Mouse (Mus musculus): ENCODE data around the gene Add3. TPM values are rescaled to one million over a fixed set of nuclear protein-coding genes. Genes with fewer than 3 reads are reported as not detected.
"Not testable (repeated sequence)": the region's sequence is repeated elsewhere in the genome, so short reads cannot be mapped to it uniquely, and the experiment has no call there.

The Add3 gene
- total RNA-seq, 2 experiments from 2014 or later: 45.2 to 48.6 TPM

DNA sequence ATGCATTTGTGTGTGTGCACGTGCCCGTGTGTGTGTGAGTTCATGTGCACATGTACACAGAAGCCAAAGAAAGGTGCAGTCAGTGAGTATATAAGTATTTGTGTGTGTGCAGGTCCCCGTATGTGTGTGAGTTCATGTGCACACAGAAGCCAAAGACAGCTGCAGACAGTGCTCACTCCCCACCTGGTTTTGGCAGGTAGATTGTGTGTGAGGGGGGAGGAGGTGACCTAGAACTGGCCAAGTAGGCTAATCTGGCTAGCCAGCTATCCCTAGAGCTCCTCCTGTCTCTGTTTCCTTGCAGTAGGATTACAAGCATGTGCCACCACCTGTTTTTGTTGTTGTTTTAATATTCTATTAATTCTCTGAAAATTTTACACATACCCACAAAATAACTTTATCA, 80.9 kb downstream of the Add3 start:
- intact Hi-C loops (cut with DNase I): no loop called here
- DNase-seq: no peak

DNA sequence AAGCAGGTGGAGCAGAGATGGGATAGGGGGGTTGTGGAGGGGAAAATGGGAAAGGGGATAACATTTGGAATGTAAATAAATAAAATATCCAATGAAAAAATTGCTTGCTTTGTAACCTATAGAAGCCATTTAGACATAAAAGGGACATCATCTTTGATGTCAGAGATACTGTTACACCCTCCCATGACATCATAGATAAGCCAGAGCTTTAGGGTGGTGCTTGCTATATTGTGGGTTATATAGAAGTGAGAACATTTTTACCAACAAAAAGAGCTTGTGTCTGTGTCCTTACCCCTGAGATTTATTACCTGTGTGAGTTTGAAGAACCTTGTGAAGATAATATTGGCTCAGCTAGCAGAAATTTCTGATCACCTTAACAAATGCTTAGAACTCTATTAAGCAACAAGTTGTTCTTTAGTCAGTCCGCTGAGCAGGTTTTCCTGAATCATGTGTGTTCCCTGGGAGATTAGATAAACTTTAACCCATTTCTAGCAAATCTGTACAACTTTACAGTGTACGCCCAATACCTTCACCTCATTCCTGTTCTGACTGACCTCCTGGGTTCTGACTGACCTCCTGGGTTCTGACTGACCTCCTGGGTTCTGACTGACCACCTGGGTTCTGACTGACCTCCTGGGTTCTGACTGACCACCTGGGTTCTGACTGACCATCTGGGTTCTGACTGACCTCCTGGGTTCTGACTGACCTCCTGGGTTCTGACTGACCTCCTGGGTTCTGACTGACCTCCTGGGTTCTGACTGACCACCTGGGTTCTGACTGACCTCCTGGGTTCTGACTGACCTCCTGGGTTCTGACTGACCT, 85.2 kb downstream of the Add3 start:
- DNase-seq: not testable (repeated sequence)

DNA sequence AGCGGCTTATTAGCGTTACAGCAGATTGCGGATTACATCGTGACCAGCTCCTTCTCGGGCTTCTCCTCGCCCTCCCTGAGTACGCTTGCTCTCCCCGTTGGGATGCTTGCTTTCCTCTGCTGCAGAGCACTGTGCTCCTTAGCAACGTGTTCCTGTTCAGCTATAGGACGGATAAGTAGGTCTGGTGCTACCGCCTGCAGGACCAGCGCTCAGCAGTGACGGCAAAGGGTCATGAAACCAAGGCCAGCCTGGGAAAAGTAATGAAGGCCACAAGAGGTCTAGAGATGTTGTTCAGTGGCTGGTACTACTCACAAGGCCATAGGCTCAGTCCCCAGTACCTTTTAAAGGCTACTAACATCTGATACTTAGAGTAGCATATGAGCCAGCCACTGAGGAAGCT, 86.4 kb downstream of the Add3 start:
- intact Hi-C loops (cut with DNase I): loop anchor here (5.0 kb wide), 1 partner anchor 219 kb away; no protein-coding TSS in a partner anchor
- no peak for DNase-seq

More for the DNA sequence above, 85.2 kb downstream of the Add3 start:
- intact Hi-C loops (cut with DNase I): loop anchor here (2.0 to 5.0 kb wide), 2 partner anchors 41 to 218 kb away; no protein-coding TSS in a partner anchor

DNA sequence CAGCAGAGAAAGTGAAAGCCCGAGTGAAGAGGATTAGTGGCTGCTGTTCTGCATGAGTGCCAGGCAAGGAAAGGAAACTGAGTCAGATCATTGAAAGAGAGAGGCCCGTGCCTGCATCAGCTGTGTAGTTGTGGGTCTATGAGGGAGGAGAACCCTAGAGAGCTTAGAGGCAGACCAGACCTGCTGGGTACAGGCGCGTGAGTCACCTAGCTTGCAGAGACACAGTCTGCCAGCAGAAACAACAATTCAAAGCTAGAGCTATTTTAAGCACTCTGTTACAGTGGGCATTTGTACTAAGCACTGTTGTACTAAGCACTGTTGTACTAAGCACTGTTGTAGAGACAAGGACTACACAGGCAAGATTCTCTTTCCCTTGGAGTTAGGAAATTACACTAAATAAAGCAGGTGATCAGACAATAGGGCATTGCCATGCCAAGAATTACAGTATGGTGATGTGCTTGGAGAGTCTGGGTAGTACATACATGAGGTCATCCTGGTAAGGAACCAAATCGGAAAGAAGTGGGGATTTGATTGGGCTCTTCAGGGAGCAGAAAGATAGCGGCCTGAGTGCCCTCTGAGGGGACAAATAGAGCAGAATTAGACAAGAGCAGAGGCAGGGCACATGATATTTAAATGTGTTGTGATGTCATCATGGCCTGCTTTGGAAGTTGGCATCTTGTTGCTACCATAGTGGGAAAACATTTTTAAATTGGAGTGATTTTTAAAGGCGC, 88.0 kb downstream of the Add3 start:
- DNase-seq: no peak

DNA sequence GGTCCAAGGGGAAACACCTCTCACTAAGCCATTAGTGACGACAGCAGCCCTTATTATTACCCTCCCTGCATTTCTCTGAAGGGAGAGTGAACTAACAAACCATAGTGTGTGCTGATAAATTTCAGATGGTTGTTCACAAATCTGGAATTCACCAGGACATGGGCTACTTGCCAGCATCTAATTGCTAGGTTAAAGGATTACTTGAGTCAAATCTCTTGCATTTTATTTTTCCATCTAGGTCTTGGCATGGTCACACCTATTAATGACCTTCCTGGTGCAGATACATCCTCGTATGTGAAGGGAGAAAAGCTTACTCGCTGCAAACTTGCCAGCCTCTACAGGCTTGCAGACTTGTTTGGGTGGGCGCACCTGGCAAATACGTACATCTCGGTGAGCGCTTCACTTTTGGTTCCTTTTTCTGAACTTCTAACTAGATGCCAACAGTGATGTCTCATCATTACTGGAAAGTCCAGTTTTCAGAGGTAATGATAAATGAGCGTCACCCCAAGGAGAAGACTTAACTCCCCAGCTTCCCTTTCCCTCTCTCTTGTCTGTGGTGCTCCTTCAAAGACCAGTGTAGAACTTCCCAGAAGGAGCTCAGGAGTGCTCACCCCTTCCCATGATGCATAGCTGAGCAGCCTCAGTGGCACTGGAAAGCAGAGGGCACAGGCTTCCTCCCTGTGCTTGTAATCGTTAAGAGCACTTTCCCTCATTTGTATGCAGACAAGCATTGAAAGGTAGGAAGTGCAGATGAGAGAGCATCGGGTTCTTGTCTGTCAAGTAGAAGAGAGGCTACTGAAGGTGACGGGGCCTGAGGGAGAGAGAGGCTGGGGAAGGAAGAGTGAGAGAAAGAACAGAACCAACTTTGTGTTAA, 90.9 kb downstream of the Add3 start:
- intact Hi-C loops (cut with DNase I): no loop called here
- DNase-seq: no peak

More for the DNA sequence above, 88.0 kb downstream of the Add3 start:
- intact Hi-C loops (cut with DNase I): loop anchor here (5.0 kb wide), 1 partner anchor 221 kb away; no protein-coding TSS in a partner anchor

DNA sequence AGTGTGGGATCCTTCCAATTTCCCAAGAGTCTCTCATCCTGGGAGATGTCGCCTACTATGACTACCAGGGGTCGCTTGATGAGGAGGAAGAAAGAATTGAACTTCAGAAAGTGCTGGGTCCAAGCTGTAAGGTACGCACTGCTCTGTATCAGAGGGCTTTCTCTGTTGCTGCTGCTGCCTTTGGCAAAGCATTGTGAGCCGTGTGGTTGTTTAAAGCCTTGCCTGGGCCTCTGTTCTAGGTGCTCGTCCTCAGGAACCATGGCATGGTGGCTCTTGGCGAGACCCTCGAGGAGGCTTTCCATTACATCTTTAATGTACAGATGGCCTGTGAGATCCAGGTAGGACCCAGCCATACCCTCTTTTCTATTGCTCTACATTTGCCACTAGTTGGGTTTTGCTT, 93.3 kb downstream of the Add3 start:
- DNase-seq: no peak
- intact Hi-C loops (cut with DNase I): no loop called here

DNA sequence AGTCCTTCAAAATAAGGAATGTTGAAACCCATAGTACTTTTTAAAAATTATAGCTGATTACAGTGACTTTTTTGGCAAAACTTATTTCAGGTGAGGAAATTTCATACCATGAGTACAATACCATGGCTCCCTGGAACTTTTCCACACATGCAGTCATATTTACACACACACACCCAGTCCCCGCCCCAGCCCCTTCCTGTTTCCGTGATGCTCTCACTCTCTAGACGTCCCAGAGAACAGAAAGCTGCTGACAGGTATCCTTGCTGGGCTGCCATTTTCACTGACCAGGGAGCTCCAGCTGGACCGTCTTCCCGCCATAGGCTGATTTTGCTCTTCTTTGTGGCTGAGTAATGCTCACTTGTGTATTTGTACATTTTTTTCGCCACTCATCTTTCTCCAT, 101.6 kb downstream of the Add3 start:
- no peak for DNase-seq
- intact Hi-C loops (cut with DNase I): loop anchor here (10.0 kb wide), 1 partner anchor 363 kb away; the partner anchor contains the start of gene Smc3

DNA sequence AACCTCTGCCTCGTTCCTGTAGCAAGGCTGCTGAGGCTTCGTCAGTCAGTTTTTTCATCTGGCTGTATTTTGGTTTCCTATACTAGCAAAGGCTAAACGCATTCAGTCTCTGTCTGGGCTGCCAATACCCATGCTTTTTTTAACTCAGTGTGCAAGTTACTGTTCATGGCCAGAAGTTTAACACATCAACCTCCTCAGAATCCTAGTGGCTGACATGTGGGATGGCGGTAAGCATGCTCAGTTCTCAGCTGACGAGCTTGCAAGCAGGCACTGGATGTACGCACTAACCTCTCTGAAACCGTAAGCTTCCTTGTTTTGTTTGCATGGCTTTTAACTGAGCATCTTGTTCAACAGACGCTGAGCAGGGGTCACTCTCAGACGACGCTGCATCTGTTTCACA, 103.7 kb downstream of the Add3 start:
- no peak for DNase-seq
- intact Hi-C loops (cut with DNase I): loop anchor here (10.0 kb wide), 1 partner anchor 361 kb away; the partner anchor contains the start of gene Smc3

DNA sequence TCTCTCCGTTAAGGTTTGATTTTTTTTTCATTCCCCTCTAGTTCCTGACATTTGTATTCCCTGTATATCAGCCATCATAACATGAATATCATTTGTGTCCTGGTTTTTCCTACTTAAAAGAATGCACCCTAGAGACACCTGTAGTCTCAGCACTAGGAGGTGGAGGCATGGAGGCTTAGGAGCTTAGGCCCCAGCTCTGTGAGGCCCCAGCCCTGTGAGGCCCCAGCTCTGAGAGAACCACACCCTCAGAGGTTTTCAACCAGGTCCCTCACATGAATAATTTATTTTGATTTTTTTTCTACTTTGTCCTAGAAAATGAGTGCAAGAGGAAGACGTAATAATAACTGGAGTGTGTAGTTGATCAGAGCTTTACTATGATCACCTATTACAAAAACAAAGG, 107.3 kb downstream of the Add3 start:
- intact Hi-C loops (cut with DNase I): loop anchor here (10.0 kb wide), 1 partner anchor 357 kb away; the partner anchor contains the start of gene Smc3
- DNase-seq: no peak

DNA sequence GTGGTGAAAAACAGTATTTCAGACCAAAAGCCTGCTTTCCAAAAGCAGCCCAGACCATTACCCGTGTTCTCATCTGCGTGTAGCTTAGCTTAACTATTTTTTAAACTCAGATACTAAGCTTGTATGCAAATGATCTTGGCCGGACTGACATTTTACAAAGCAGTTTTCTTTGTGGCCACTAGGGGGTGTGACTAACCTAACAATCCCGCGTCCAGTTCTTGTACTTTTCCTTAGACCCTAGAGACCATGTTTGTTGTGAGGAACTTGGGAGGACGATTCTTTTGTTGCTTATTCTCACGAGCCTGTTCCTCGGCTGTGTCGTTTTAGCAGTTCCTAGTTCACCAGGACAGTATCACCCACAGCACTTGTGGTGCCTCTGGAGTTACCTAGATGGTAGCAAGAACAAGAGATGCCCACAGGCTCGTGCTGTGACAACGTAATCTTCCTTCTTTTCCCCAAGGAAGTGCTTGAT, 107.8 kb downstream of the Add3 start:
- DNase-seq: peak; percentile 50 to 66
- intact Hi-C loops (cut with DNase I): loop anchor here (1.0 to 10.0 kb wide), 4 partner anchors 61 to 357 kb away; partner anchors contain the start of gene Smc3

DNA sequence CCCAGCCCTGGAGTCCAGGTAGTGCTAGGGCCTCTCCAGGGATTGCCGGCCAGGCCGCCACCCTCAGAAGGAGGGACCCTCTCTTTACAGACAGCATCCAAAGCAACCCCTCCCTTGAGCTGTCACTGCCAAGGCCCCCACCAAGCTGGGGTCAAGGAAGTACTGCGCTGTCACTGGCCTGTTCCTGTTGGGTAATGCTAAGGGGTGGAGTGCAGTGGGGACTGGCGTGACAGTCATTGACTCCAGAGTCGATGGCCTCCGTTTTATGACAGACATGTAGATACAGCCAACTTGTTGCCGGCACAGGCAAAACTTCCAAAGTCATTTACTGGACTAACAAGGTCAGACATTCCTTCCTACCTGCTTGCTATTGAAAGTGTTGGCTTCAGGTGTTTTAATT, 110.8 kb downstream of the Add3 start:
- intact Hi-C loops (cut with DNase I): no loop called here
- no peak for DNase-seq

DNA sequence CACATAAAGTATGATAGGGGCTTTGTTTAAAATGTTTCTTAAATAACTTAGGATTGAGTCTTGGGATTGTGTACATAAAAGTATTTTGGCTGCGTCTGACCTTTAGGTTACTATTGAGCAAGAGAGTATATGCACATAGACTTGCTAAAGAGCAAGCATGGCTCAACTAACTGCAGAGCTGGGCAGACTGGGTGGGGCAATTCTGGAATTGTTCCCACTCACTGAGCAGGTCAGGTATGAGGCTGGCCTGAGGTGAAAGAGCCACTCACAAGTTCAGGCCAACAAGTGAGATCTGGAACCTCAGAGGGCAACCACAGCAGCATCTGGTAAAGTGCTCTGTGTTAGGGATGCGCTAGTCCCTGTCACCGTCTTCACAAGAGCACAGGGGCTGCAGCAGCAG, 111.4 kb downstream of the Add3 start:
- no peak for DNase-seq
- intact Hi-C loops (cut with DNase I): no loop called here

DNA sequence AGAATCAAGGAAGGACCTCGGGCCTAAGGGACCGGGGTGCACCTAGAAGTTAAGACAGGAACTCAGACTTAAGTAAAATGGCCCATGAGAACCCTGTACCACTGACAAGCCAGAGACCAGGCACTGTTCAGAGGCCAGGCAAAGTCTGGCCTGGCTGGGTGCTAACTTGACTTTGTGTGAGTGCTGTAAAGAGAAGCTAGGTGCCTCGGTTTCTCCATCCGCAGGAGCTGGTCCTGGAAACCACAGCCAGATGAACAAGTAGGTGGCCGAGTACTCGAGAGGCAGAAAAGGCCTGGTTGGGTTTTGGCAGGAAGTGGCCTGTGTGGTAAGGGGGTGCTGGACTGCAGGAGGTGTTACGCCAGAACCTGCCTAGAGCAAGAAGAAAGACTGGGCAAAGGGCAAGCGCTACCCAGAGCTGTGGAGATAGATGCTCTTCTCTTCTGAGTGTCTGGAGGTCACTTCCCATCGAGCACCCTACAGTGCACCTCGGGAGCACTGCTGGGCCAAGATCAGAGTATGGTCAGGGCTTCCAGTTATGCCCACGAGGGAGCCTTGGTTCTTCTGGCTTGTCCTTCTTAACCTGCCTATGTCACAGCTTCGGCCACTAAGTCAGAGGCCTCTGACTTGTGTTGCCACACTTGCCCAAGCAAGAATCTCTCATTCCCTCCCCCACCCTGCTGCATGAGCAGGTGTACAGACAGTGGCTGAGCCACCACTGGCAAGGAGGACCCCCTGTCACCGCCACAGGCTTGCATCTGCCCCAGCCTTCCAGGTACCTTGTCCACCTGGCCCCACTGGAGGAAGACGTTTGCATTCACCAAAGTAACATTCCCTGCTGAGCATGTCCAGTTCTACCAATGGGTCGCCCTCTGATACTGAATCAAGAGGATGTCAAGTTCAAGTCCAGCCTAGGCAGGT, 112.1 kb downstream of the Add3 start:
- DNase-seq: no peak
- intact Hi-C loops (cut with DNase I): no loop called here

DNA sequence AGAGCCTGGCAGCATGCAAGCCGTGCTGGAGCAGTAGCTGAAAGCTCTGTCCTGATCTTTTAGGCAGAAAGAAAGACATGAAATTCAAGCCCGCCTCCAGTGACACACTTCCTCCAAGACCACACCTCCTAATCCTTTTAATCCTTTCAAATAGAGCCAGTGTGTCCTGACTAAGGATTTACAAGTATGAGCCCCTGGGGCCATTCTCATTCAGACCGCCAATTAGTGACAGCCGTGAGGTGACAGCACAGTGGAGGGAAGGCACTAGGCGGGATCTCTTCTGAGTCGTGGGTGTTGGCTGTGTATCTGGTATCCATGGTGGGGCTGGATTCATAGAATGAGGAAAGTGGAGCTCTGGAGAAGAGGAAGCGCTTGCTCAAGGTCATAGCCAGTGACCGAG, 116.1 kb downstream of the Add3 start:
- intact Hi-C loops (cut with DNase I): loop anchor here (2.0 kb wide), 1 partner anchor 54 kb away; the partner anchor contains the start of gene Mxi1
- no peak for DNase-seq

DNA sequence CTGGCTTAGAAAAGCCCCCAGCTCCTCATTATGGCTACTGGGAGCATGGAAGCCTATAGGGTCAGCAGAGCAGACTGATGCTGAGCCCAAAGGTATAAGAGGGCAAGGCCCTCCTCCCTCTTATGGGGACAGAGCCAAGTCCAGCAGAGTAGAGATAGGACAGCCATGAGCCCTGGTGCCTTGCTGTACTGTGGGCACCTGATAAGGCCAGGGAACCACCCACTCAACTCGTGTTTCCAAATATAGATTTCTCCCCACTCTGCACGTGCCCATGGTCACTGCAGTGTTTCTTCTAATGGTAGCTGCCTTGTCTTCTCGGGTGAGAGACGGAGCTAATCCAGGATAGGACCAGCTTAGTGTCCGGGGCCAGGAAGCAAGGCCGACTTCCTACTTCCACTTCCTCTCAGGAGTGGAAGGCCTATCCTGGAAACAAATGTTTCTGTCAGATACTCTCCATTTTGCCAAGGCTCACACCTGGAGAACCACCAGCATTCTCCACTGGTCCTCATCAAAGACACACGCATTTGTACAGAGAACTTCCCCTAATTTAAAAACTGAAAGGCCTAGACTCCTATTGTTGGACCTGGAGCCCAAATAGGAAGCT, 116.8 kb downstream of the Add3 start:
- peak in 1 of 2 experiments; percentile 31 for DNase-seq
- intact Hi-C loops (cut with DNase I): loop anchor here (2.0 kb wide), 1 partner anchor 54 kb away; the partner anchor contains the start of gene Mxi1

DNA sequence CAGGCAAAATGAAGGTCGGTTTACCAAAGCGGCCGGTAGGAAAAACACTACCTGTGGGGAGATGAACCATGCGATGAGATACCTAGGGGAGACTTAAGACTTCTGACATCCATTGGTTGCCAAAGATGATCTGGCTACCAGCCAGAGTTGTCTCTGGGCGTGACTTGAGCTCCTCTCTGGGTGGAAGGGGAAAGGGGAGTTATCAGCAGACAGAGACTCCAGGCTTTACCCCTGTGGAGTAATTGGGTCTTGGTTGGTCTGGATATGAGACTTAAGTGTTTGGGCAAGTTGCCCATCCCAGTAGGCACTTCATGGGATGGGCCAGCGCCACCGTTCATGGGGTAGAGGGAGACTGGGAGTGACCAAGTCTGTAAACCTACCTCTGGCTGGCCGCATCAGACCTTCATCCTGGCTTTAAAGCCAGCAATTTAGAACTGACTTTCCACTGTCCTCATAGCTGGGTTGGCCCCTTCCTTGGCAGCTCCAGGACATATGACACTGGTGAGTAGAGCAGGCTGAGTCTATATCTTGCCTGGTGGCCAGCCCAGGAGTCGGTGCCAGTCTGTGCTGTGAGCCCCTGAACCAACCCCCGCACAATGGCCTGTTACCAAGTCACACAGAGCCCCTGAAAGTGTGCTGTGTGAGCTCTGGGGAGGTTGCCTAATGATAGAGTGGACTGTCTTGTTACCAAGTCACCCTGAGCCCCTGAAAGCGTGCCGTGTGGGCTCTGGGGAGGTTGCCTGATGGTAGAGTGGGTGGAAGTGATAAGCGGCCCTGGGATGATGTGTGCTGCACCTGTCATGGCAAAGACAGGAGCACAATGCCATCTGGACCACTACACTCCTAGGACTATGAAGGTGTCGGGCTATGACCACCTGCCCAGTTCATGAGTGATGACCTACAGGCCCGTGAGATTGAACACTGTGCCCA, 117.7 kb downstream of the Add3 start:
- no peak for DNase-seq

DNA sequence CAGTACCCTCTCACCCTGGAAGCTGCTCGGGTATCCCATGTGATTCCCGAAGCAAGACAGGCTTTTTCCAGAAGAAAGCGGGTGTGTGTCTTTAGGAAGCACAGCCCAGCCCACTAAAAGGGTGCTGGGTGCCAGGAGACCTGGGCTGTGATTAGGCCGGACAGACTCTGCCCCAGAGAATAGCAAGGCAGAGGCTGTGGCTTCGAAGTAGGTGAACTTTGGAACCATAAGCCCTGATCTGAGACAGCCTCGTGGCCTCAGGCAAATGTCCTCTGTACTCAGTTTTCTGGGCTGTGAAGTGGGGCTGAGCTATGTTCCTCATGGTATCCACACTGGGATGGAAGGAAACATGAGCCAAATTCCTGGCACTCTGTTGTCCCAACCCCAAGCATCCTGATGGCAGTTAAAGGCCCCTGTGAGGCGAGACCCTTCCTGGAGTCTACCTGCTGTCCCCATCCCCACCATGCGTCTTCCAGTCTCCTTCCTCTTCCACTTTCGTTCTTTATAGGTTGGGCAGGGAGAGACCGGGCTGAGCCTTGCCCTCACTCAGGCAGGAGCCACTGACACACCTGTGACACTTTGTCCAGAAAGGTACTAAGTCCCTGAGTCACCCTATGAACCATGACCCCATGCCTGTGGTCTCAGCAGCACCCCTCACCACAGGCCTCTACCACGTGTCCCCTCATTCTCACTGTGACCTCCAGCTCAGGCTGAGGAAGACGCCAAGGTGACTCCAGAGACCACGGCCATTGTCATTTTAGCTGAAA, 118.7 kb downstream of the Add3 start:
- intact Hi-C loops (cut with DNase I): no loop called here
- no peak for DNase-seq

More for the DNA sequence above, 117.7 kb downstream of the Add3 start:
- intact Hi-C loops (cut with DNase I): loop anchor here (2.0 kb wide), 1 partner anchor 53 kb away; the partner anchor contains the start of gene Mxi1

Data from heart, postnatal 36 days (tissue).